Mouse (Mus musculus) hindbrain, embryonic 12.5 days (tissue): Measurements from ENCODE around the gene Mark3. TPM values are rescaled to one million over a fixed set of nuclear protein-coding genes. Genes with fewer than 3 reads are reported as not detected.

ENCODE experiments used
- ATAC-seq: fragments of 200-750 bp; cut with Nextera tagmentation; 2 replicates; pipeline ENCODE4 v1.8.0; 2017; ENCODE audit warnings: moderate TSS enrichment; ENCODE audit not compliant: low FRiP score
- H3K27ac ChIP-seq: fragments of 300-500 bp; sonication (generic); 2 replicates; pipeline ENCODE4 v1.5.1; 2016; ENCODE audit warnings: mild to moderate bottlenecking
- H3K27me3 ChIP-seq: fragments of 300-500 bp; sonication (generic); 2 replicates; pipeline ENCODE4 v1.6.1; 2016; ENCODE audit warnings: mild to moderate bottlenecking
- H3K36me3 ChIP-seq: fragments of 300-500 bp; sonication (generic); 2 replicates; pipeline ENCODE4 v1.6.1; 2016; ENCODE audit warnings: mild to moderate bottlenecking
- H3K4me1 ChIP-seq: fragments of 300-500 bp; sonication (generic); 2 replicates; pipeline ENCODE4 v1.6.1; 2016
- H3K4me2 ChIP-seq: fragments of 300-500 bp; sonication (generic); replicated peaks from 2 replicates; pipeline ENCODE4 v1.6.1; 2016; ENCODE audit warnings: mild to moderate bottlenecking
- H3K4me3 ChIP-seq: fragments of 300-500 bp; sonication (generic); 2 replicates; pipeline ENCODE4 v1.5.1; 2016; ENCODE audit warnings: mild to moderate bottlenecking
- H3K9ac ChIP-seq: fragments of 300-500 bp; sonication (generic); 2 replicates; pipeline ENCODE4 v1.6.1; 2016; ENCODE audit warnings: mild to moderate bottlenecking, moderate library complexity
- H3K9me3 ChIP-seq: fragments of 300-500 bp; sonication (generic); replicated peaks from 2 replicates; pipeline ENCODE4 v1.6.1; 2016; ENCODE audit warnings: mild to moderate bottlenecking
- WGBS: fragments of 180-500 bp; shearing (Covaris S2); methylation state at CpG from one replicate; pipeline ENCODE4 v1.1.7; 2016; 5-methylcytosine and 5-hydroxymethylcytosine counted together
- polyA plus RNA-seq: library from polyadenylated mRNA; unstranded; fragments of >200 nt; fragmentation: Nextera tagmentation; extraction: Ambion mirVana; gene quantifications from 2 replicates; pipeline ENCODE4 v1.2.1, GENCODE M21; 2016

Mark3 gene
- polyA plus RNA-seq, 1 experiment from 2014 or later: 80.7 TPM

DNA sequence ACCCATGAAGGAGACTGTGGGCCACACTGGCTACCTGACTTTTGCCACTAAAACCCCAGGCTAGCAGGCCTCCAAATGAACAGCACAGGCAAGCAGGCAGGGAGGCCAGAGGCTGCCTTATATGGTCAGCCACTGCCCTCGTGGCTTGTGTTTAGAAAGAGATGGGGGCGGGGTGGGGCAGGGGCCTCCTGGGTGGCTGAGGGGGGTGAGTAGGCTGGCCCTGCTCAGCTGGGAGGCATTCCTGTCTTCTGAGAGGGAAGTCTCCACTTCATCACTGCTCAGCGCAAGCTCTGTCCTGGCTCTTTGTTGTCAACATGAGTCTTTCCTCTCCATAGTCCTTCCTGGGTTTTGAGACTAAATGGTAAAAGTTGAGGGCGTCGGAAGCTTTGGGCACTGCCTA lies 108.5 kb downstream of the Mark3 start:
- 61% methylated on average over 5 of the region's 5 CpGs for WGBS

DNA sequence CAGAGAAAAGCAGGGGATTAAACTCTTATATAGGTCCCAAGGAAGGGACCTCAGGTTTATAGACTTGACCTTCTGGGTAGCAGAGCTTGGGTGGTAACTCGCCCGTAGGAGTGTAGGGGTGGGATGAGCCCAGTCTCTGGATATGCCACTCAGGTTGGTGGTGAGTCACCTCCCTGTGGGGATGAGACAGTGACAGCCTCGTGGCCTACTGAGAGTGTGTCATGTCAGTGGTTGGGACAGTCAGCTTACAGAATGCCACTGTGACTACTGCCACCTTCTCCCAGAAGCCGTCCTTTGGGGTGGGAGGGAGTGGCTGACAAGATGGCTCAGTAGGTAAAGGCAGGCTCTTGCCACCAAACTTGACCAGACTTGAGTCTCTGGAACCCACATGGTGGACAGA lies 112.1 kb downstream of the Mark3 start:
- 89% methylated on average over 4 of the region's 4 CpGs for WGBS
- no peak overlapping the region for H3K27ac ChIP-seq
- no peaks in the 10 kb centered on the region for H3K9me3 ChIP-seq
- H3K27me3 ChIP-seq: no peaks in the 10 kb centered on the region
- no peak overlapping the region for H3K4me2 ChIP-seq
- peaks cover 12% of the 10 kb centered on the region for H3K36me3 ChIP-seq
- peaks cover 31% of the 10 kb centered on the region for H3K4me1 ChIP-seq
- H3K9ac ChIP-seq: no peak overlapping the region
- H3K4me3 ChIP-seq: no peak overlapping the region
- no peak for ATAC-seq

More for the DNA sequence above, 108.5 kb downstream of the Mark3 start:
- H3K27me3 ChIP-seq: no peaks in the 10 kb centered on the region
- peaks cover 26% of the 10 kb centered on the region for H3K4me1 ChIP-seq
- no peak overlapping the region for H3K4me3 ChIP-seq
- H3K36me3 ChIP-seq: peaks cover 24% of the 10 kb centered on the region
- H3K4me2 ChIP-seq: no peak overlapping the region
- ATAC-seq: no peak
- no peaks in the 10 kb centered on the region for H3K9me3 ChIP-seq
- H3K27ac ChIP-seq: no peak overlapping the region
- H3K9ac ChIP-seq: no peak overlapping the region

DNA sequence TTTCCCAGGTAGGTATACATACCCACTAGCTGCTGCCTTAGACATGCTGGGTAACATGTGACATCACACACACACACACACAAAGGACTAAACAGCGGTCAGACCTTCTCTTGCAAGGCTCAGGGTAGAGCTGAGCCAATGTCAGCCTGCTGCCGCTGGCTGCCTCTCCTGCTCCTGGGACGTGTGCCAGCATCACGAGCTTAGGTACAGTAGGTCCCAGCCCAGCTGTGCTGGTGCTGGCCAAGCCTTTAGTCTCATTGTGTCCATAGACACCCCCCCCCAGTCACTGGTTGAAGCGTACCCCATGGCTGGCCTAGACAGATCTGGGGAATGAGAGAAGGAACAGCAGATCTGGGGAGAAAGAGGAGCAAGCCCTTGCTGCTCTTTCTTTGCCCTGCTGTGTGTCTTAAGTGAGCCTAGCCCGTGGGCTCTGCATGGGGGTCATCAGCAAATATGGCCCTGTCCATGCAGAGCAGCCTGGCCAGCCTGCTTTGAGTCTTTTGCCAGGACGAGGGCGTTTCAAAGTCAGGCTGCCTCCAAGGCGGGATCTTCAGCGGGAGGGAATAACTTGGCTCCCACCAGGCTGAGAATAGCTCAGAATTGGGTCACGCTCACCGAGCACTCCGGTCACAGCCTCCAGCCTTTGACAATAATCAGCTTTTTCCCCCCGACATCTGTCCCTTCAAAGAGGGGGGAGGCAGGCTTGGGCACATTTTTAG lies 113.2 kb downstream of the Mark3 start:
- Histone ChIP-seq H3K9me3 (no peaks in the 10 kb centered on the region), H3K4me1 (peaks cover 42% of the 10 kb centered on the region), H3K36me3 (0 out of 2 replicates have a peak, but pooled peaks cover 4% of the 10 kb centered on the region), H3K4me3 (no peak overlapping the region), H3K4me2 (no peak overlapping the region), H3K9ac (no peak overlapping the region), H3K27me3 (no peaks in the 10 kb centered on the region), H3K27ac (peak overlapping the region; percentile 76)
- 20% methylated on average over 14 of the region's 14 CpGs for WGBS
- ATAC-seq: peak; percentile 35; the same call in 1 of the 2 replicates

DNA sequence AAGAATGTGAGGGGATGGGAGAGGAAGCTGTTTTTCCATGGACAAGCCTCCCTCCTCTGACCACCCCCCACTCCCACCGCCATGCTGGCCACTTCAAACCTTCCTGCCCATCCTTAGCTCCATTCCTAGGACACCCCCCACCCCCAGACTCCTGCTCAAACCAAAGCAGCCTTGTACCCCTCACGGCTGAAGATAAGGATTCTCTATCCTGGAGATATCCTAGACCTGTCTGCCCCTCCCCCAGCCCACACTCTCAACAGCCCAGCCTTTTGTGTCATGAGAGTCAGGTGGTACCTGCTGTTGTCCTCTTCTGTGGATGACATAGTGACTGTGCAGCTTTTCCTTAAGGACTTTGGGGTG lies 113.7 kb downstream of the Mark3 start:
- no peaks in the 10 kb centered on the region for H3K9me3 ChIP-seq
- peak overlapping the region; percentile 76 for H3K27ac ChIP-seq
- peaks cover 44% of the 10 kb centered on the region for H3K4me1 ChIP-seq
- no peaks in the 10 kb centered on the region for H3K36me3 ChIP-seq
- H3K27me3 ChIP-seq: no peaks in the 10 kb centered on the region
- H3K9ac ChIP-seq: no peak overlapping the region
- no peak overlapping the region for H3K4me3 ChIP-seq
- ATAC-seq: no peak
- no peak overlapping the region for H3K4me2 ChIP-seq
- WGBS: 48% methylated on average over 2 of the region's 2 CpGs

DNA sequence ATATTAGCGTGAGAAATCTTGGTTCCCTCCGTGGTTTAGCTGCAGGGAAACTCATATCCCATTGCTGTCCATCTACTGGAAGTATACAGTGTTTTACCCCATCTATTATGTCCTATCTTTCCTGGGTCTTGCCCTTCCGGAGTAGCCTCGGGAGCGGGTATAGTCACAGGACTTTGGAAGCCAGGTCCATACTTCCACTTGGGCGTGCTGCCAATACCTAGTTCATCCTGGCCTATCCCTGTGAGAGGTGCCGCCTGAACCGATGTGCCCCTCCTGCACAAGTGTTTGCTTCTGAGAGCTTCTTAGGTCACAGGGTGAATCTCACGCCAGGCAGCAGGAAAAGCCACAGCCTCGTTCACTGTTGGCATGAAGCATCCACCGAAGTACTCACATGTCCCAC lies 115.1 kb downstream of the Mark3 start:
- Histone ChIP-seq H3K36me3 (no peaks in the 10 kb centered on the region), H3K4me3 (no peak overlapping the region), H3K9me3 (no peaks in the 10 kb centered on the region), H3K4me2 (no peak overlapping the region), H3K9ac (no peak overlapping the region), H3K27me3 (no peaks in the 10 kb centered on the region), H3K27ac (no peak overlapping the region), H3K4me1 (peaks cover 58% of the 10 kb centered on the region)
- ATAC-seq: no peak
- WGBS: 90% methylated on average over 11 of the region's 11 CpGs

DNA sequence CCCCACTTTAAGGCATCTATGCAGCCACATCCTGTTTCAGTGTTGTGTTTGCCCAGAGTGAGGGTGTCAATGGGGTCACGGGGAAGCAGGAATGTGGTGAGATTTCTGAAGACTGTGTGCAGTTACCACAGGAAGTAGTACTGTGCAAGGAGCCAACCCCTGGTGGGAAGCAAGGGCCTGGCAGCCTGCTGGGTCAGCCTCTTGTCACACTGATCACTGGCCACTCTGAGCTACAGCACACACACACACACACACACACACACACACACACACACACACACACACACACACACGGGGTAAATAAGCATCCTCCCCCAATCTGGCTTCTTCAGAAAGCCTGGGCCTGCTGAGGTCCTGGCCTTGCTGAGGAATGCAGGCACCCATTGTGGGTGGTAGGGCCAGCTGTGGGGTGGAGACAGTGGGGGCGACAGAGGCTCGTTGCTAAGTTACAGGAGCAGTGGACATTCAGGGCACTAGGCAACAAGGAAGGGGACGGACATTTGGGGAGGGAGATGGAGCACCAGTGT lies 117.1 kb downstream of the Mark3 start:
- H3K27me3 ChIP-seq: no peaks in the 10 kb centered on the region
- H3K4me2 ChIP-seq: no peak overlapping the region
- peak overlapping the region; percentile 94 for H3K27ac ChIP-seq
- peaks cover 77% of the 10 kb centered on the region for H3K4me1 ChIP-seq
- 3% methylated on average over 5 of the region's 5 CpGs for WGBS
- no peaks in the 10 kb centered on the region for H3K36me3 ChIP-seq
- no peak for ATAC-seq
- no peaks in the 10 kb centered on the region for H3K9me3 ChIP-seq
- H3K4me3 ChIP-seq: no peak overlapping the region
- 0 out of 2 replicates have a peak overlapping the region, but pooled peaks have one; percentile 9 for H3K9ac ChIP-seq

DNA sequence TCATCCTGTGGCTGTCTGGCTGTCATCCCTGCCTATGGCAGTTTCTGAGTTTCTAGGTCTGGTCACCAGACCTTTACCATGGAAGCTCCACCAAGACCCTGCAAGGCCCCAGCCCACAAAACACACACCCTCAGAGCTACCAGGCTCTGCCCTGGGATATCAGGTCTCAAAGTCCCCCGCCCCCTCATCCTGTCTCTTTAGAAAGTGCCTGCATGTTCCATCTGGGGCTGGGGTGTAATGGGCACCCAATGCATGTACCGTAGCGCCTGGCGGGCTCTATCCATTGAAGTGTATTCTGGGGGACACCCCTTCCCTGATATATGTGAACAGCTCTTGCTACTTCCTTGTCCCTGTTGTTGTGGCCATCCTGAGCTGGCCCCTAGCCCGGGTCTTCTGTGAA lies 118.6 kb downstream of the Mark3 start:
- H3K4me1 ChIP-seq: peaks cover 68% of the 10 kb centered on the region
- H3K9me3 ChIP-seq: no peaks in the 10 kb centered on the region
- H3K9ac ChIP-seq: 0 out of 2 replicates have a peak overlapping the region, but pooled peaks have one; percentile 8
- H3K4me3 ChIP-seq: no peak overlapping the region
- H3K27me3 ChIP-seq: no peaks in the 10 kb centered on the region
- WGBS: 63% methylated on average over 5 of the region's 5 CpGs
- peak overlapping the region; percentile 94 for H3K27ac ChIP-seq
- H3K4me2 ChIP-seq: 0 out of 2 replicates have a peak overlapping the region, but pooled peaks have one; percentile 9
- no peak for ATAC-seq
- no peaks in the 10 kb centered on the region for H3K36me3 ChIP-seq

DNA sequence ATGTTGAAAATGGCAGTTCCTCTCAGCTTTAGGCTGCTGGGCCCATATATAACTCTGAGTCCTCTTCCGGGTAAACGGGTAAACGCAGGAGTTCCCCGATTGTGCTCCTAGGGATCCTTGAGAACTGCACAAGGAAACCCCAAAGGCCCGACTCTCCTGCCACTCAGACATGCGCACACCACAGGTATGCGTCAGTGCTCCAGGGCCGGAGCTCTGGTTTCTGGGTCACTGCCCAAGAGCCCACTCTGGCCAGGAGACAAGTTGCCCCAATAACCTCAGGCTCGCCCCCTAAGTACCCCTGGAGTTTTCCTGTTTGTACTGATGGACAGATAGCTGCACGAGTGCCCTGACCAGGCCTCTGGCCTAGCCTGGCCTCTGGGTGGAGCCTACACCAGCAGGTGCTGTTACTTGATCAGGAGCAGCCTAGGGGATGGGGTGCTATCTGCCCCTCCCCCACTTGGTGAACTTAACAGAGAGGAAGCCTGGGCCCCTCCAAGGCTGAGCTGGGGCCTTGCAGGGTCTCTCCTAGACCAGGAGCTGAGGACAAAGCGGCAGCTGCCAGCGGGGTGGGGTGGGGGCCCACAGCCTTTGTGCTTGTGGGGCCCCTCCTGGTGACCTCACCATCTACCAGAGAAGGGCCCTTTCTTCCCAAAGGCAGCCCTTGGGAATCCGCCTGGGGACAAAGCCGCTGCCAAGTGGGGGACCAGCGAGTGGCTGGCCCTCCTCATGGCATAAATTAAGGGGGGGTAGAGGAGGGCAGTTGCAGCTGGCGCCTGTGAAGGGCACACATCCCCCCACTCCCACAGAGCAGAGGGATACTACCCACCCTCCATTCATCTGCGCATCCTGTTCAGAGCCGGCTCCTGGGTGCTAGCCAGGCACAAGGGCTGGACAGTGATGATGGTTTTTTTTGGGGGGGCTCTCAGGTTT lies 119.3 kb downstream of the Mark3 start:
- Histone ChIP-seq H3K27me3 (no peaks in the 10 kb centered on the region), H3K9me3 (no peaks in the 10 kb centered on the region), H3K4me2 (peak overlapping the region; percentile 32), H3K4me1 (peaks cover 69% of the 10 kb centered on the region), H3K27ac (peak overlapping the region; percentile 94), H3K4me3 (no peak overlapping the region), H3K36me3 (no peaks in the 10 kb centered on the region), H3K9ac (peak overlapping the region; percentile 47)
- ATAC-seq: peak; percentile 87
- WGBS: 11% methylated on average over 18 of the region's 18 CpGs

DNA sequence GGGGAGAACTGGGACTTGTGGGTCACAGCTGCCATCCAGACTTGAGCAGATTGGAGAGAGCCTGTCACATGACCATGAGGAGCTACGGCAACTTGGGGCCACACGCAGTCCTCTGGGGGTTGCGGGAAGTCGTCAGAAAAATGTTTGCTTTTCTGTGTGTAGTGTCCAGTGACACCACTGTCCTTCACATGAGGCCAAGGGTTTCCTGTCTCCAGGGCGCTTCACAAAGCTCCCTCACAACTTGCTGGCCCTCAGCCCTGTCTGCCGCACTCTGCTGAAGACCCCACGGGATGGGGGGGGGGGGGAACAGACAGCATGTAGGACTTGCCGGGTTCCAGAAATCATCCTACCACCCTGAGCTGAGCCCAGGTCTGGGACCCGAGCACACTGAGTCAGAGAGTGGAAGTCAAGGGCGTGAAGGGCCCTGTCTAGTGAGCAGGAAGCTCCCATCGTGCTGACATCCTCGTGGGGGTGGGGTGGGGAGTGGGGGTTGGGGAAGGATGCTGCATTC lies 120.0 kb downstream of the Mark3 start:
- Histone ChIP-seq H3K4me3 (no peak overlapping the region), H3K27ac (peak overlapping the region; percentile 94), H3K27me3 (no peaks in the 10 kb centered on the region), H3K4me1 (peaks cover 72% of the 10 kb centered on the region), H3K4me2 (peak overlapping the region; percentile 32), H3K9me3 (no peaks in the 10 kb centered on the region), H3K36me3 (no peaks in the 10 kb centered on the region), H3K9ac (peak overlapping the region; percentile 47; the same call in 1 of the 2 replicates)
- under 1% methylated on average over 12 of the region's 12 CpGs for WGBS
- peak; percentile 30 for ATAC-seq

DNA sequence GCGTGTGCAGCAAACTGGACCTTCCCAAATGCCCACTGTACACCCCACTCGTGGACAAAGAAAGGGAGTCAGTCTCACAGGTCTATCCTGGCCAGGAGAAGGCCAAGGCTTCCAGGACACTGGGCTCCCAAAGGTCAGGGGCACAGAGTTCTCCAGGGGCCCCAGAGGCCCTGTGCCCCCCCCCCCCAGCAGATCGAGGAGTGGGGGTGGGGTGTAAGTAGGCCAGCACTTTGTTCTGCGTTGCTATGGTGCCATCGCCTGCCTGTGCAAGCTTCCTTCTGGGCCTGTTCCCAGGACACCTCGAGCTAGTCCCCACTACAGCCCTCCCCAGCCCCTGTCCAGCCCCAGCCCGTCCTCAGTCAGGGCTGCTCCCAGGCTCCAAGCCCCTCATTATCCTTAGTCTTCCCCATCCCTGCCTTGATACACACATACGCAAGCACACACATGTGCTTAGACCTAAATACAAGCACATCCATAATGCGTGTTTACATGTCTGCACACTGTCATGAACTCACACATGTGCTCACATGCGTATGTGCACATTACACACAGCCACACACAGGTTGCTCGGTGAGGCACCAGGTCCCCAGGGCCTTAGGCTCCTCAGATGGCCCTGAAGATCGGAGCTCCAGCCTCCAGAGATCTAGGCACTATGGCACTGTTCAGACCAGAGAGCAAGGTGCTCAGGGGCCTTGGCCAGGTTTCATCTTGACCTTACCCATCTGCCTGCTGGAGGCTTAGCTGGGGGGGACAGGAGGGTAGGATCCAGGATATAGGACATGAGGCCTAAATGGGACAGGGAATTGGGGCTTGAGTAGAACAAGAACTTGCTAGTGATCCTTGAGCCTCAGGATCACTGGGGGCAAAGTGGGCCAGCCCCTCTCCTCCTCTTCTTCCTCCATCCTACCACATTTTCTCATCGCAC lies 120.8 kb downstream of the Mark3 start:
- Histone ChIP-seq H3K4me3 (no peak overlapping the region), H3K9ac (peak overlapping the region; percentile 47), H3K27ac (peak overlapping the region; percentile 94), H3K27me3 (no peaks in the 10 kb centered on the region), H3K36me3 (no peaks in the 10 kb centered on the region), H3K4me1 (peaks cover 68% of the 10 kb centered on the region), H3K9me3 (no peaks in the 10 kb centered on the region), H3K4me2 (peak overlapping the region; percentile 32; the same call in 1 of the 2 replicates)
- WGBS: 30% methylated on average over 13 of the region's 13 CpGs
- peak; percentile 61 for ATAC-seq

DNA sequence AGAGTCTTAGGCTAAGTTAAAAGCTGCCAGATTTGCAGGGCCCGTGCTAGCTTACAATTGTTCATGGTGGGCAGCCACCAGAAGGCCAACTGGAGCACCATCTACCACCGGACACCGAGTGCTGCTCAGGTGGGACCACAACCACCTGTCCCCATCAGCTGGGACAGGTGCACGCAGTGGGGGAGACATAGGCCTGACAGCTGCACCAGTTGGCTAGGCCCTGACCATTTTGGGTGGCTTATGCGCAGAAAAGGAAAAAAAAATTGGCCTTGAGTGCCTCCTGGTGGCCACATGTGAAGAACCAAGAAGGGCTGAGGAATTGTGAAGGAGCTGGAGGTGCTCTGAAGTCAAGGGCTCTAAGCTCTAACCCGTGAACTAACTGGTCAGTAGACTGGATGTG lies 121.9 kb downstream of the Mark3 start:
- no peaks in the 10 kb centered on the region for H3K9me3 ChIP-seq

More for the DNA sequence above, 121.9 kb downstream of the Mark3 start:
- H3K4me2 ChIP-seq: no peak overlapping the region
- no peaks in the 10 kb centered on the region for H3K36me3 ChIP-seq
- ATAC-seq: no peak
- peaks cover 58% of the 10 kb centered on the region for H3K4me1 ChIP-seq
- no peak overlapping the region for H3K9ac ChIP-seq
- WGBS: 21% methylated on average over 6 of the region's 6 CpGs
- no peaks in the 10 kb centered on the region for H3K27me3 ChIP-seq
- no peak overlapping the region for H3K4me3 ChIP-seq
- H3K27ac ChIP-seq: peak overlapping the region; percentile 94
